ENCODE assay signal across 8 mouse cellular contexts in the genomic region with DNA sequence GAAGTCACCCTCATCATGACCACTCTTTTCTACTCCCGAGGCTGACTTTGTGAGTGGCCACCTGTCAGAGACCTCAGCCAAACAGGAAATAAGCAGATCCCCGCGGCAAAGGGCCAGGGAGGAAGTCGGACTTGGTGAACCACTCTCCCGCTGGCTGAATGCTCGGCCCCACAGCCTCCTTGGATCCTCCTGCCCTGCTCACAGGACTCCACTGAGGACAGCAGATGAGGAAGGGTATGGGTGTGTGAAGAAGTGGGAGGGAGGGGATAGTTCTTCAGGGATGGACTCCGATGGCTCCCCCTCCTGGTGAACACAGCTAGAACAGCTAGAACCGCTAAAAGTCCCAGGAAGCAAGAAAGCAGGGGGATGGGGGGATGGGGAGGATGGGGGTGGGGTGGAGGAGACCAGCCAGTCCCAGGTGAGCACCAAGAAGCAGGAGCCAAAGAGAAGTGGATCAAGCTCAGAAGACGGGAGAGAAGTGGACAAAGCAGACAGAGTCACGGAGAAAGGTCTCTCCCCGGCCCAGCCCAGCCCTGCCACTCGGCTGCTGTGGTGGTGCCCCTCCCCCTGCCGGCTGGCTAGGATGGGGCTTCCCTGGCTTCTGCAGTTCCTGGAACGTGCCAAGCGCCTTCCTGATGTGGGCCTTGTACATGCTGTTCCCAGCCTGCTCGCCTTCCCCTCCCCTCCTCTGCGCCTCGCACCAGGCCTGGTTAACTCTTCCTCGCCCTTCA. TPM values are rescaled to one million over a fixed set of nuclear protein-coding genes. Genes with fewer than 3 reads are reported as not detected.
DNase-seq lines count a peak whose midpoint lies in the region; ATAC-seq lines count a peak whose summit lies in the region.

No protein-coding gene starts in this region.

- H3K4me2 ChIP-seq in embryonic facial prominence, embryonic 14.5 days (ENCODE audit: low read depth, low read length) = peak overlapping the region; percentile 31
- peak overlapping the region; percentile 33 for H3K4me2 ChIP-seq in heart, embryonic 11.5 days
- peak overlapping the region; percentile 10 for H3K4me2 ChIP-seq in kidney, embryonic 14.5 days (replicated peaks; ENCODE audit: low read depth, low read length)
- peak overlapping the region; percentile 32 for H3K4me2 ChIP-seq in liver, embryonic 12.5 days

- WGBS in embryonic facial prominence, embryonic 14.5 days = 11% methylated on average over 15 of the region's 19 CpGs
- 12% methylated on average over 19 of the region's 19 CpGs for WGBS in heart, embryonic 11.5 days (ENCODE audit: insufficient replicate concordance)
- 15% methylated on average over 19 of the region's 19 CpGs for WGBS in kidney, embryonic 14.5 days
- 22% methylated on average over 18 of the region's 19 CpGs for WGBS in liver, embryonic 12.5 days (ENCODE audit: insufficient replicate concordance)

- H3K27me3 ChIP-seq in embryonic facial prominence, embryonic 14.5 days (replicated peaks; ENCODE audit: control insufficient read depth, insufficient read depth, low read length) = no peaks in the 10 kb centered on the region
- H3K27me3 ChIP-seq in heart, embryonic 11.5 days (ENCODE audit: control insufficient read depth, insufficient read depth, low read length) = no peaks in the 10 kb centered on the region
- no peaks in the 10 kb centered on the region for H3K27me3 ChIP-seq in kidney, embryonic 14.5 days (ENCODE audit: control insufficient read depth, insufficient read depth, low read length)
- no peaks in the 10 kb centered on the region for H3K27me3 ChIP-seq in liver, embryonic 12.5 days (replicated peaks)

- peaks cover 19% of the 10 kb centered on the region for H3K4me1 ChIP-seq in embryonic facial prominence, embryonic 14.5 days (ENCODE audit: control insufficient read depth, insufficient read depth, low read length)
- H3K4me1 ChIP-seq in heart, embryonic 11.5 days (ENCODE audit: control insufficient read depth, insufficient read depth, low read length) = peaks cover 30% of the 10 kb centered on the region
- peaks cover 16% of the 10 kb centered on the region for H3K4me1 ChIP-seq in kidney, embryonic 14.5 days (ENCODE audit: control insufficient read depth, insufficient read depth, low read length)
- peaks cover 71% of the 10 kb centered on the region for H3K4me1 ChIP-seq in liver, embryonic 12.5 days

- peaks cover 73% of the 10 kb centered on the region for H3K36me3 ChIP-seq in embryonic facial prominence, embryonic 14.5 days (ENCODE audit: control insufficient read depth, insufficient read depth, low read length)
- peaks cover 14% of the 10 kb centered on the region for H3K36me3 ChIP-seq in heart, embryonic 11.5 days (ENCODE audit: control insufficient read depth, insufficient read depth, low read length)
- H3K36me3 ChIP-seq in kidney, embryonic 14.5 days (ENCODE audit: control insufficient read depth, insufficient read depth, low read length) = peaks cover 42% of the 10 kb centered on the region
- peaks cover 77% of the 10 kb centered on the region for H3K36me3 ChIP-seq in liver, embryonic 12.5 days

- peak overlapping the region; percentile 77 for H3K27ac ChIP-seq in embryonic facial prominence, embryonic 14.5 days (replicated peaks; ENCODE audit: low read depth, low read length)
- peak overlapping the region; percentile 65 for H3K27ac ChIP-seq in heart, embryonic 11.5 days (ENCODE audit: low read depth, low read length)
- H3K27ac ChIP-seq in kidney, embryonic 14.5 days (ENCODE audit: low read depth, low read length) = peak overlapping the region; percentile 65; the same call in 1 of the 2 replicates
- no peak overlapping the region for H3K27ac ChIP-seq in liver, embryonic 12.5 days

- H3K4me3 ChIP-seq in embryonic facial prominence, embryonic 14.5 days (ENCODE audit: low read depth, low read length) = no peak overlapping the region
- H3K4me3 ChIP-seq in heart, embryonic 11.5 days (ENCODE audit: low read depth, low read length) = peak overlapping the region; percentile 12; the same call in 1 of the 2 replicates
- H3K4me3 ChIP-seq in kidney, embryonic 14.5 days (ENCODE audit: low read length) = no peak overlapping the region
- H3K4me3 ChIP-seq in liver, embryonic 12.5 days = no peak overlapping the region; the same call in 1 of the 2 replicates

- peak; percentile 39 for DNase-seq in urinary bladder, postnatal 10 days (ENCODE audit: low spot score)
- DNase-seq in urinary bladder, adult 2 months (ENCODE audit: low spot score) = no peak
- DNase-seq in embryonic facial prominence, embryonic 14.5 days (ENCODE audit: low spot score) = peak; percentile 91
- peak; percentile 66 for DNase-seq in neural tube, embryonic 10.5 days (ENCODE audit: extremely low spot score, low spot score)
- peak; percentile 62 for DNase-seq in thymus, postnatal 14 days

- no peaks in the 10 kb centered on the region for H3K9me3 ChIP-seq in embryonic facial prominence, embryonic 14.5 days (ENCODE audit: control insufficient read depth, low read length)
- H3K9me3 ChIP-seq in heart, embryonic 11.5 days (replicated peaks; ENCODE audit: control insufficient read depth, low read length) = no peaks in the 10 kb centered on the region
- no peaks in the 10 kb centered on the region for H3K9me3 ChIP-seq in kidney, embryonic 14.5 days (ENCODE audit: control insufficient read depth, low read length)
- H3K9me3 ChIP-seq in liver, embryonic 12.5 days (replicated peaks) = no peaks in the 10 kb centered on the region

- H3K9ac ChIP-seq in embryonic facial prominence, embryonic 14.5 days (ENCODE audit: low read depth, low read length) = peak overlapping the region; percentile 39
- H3K9ac ChIP-seq in heart, embryonic 11.5 days (ENCODE audit: low read depth, low read length) = peak overlapping the region; percentile 65
- peak overlapping the region; percentile 37; the same call in 1 of the 2 replicates for H3K9ac ChIP-seq in kidney, embryonic 14.5 days (ENCODE audit: low read depth, low read length)
- no peak overlapping the region for H3K9ac ChIP-seq in liver, embryonic 12.5 days

- ATAC-seq in embryonic facial prominence, embryonic 14.5 days (ENCODE audit: low read depth) = peak; percentile 91
- ATAC-seq in heart, embryonic 11.5 days (replicated peaks; ENCODE audit: insufficient number of reproducible peaks, low FRiP score, low TSS enrichment) = peak; percentile 68
- peak; percentile 82 for ATAC-seq in kidney, embryonic 14.5 days (ENCODE audit: low FRiP score, low TSS enrichment)
- ATAC-seq in liver, embryonic 12.5 days = 0 out of 2 replicates have a peak, but pooled peaks have one; percentile 51

RNA-seq across cellular contexts. Expression of a gene that starts 57.9 kb away (rescaled TPM):
- 4.6 and 5.8 TPM in 2 replicates for polyA plus RNA-seq in urinary bladder, adult 2 months (2012; rRNA removed)
- polyA plus RNA-seq in embryonic facial prominence, embryonic 14.5 days (2014; fragmentation: Nextera tagmentation; extraction: Ambion mirVana) = 4.6 and 4.8 TPM in 2 replicates
- polyA plus RNA-seq in heart, embryonic 11.5 days (2014; fragmentation: Nextera tagmentation; extraction: Ambion mirVana) = 3.1 and 3.3 TPM in 2 replicates
- 4.3 and 5.1 TPM in 2 replicates for polyA plus RNA-seq in kidney, embryonic 14.5 days (2014; fragmentation: Nextera tagmentation; extraction: Ambion mirVana)
- polyA plus RNA-seq in liver, embryonic 12.5 days (2016; fragmentation: Nextera tagmentation; extraction: Ambion mirVana) = 8.0 and 9.2 TPM in 2 replicates
